Mouse (Mus musculus): ENCODE measurements around the gene Rmi2.

Rmi2 gene

DNA sequence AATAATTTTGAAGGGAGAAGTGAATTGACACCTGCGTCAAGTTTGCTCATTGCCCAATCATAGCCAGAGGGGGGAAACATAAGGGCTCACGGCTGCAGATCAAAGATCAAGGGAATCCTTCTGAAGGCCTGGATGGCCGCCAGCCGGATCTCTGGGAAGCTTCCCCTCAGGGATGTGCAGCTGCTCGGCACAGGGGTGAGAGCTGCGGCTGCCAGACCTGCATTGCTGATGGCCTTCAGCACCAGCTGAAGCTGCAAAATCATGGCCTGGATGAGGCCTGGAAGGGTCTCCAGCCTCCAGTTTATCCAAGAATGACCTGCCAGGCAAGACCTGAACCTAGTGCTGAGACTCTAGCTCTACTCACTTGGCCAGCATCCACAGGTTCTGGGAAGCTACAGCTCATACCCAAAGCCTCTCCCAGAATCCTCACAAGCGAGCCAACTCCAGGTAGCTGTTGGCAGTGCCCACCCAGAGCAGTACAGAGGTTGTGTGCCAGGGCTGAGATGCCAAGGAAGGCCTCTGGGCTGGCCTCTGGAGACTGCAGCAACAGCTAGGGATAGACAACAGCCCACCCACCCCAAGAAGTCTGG lies 90.8 kb downstream of the Rmi2 start:
- DNase-seq (ENCODE audit: low spot score): no peak

DNA sequence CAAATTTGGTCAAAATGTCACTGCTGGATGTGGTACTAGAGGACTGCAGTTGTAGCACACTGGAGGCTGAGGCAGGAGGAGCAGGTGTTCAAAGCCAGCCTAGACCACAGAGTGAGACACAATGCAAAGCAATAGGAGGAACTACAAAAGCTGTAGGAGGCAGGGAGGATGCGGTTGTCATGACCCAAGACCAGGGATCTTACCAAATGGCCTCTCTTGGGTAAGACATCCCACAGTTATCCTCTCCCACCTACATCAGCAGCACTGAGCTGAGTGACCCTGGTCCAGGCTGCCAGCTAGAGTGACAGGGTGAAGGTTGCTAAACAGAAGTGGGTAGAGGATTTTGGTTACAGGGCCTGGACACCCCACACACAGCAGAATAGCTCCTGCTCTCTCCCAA lies 92.2 kb downstream of the Rmi2 start:
- no peak for DNase-seq (ENCODE audit: low spot score)

DNA sequence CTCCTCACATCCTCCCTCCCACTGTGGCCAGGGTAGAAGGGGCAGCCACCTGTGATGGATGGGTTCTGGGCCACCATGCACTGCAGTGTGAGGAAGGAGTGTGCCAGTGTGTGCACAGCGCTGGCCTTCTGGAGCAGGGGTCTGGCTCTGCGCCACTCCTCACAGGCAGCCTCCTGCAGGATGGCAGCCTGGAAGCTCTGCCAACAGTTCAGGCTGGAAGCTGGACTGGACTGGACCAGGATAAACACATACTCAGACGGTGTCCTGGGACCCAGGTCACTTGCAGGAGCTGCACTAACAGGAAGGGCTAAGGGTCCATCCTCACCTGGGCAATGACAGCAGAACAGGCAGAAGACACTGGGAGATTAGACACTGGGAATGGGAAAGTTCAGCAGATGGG lies 98.5 kb downstream of the Rmi2 start:
- no peak for DNase-seq (ENCODE audit: low spot score)

GRCm38 (mm10) chr16:10934047-10934446 lies 99.2 kb downstream of the Rmi2 start:
- no peak for DNase-seq (ENCODE audit: low spot score)

DNA sequence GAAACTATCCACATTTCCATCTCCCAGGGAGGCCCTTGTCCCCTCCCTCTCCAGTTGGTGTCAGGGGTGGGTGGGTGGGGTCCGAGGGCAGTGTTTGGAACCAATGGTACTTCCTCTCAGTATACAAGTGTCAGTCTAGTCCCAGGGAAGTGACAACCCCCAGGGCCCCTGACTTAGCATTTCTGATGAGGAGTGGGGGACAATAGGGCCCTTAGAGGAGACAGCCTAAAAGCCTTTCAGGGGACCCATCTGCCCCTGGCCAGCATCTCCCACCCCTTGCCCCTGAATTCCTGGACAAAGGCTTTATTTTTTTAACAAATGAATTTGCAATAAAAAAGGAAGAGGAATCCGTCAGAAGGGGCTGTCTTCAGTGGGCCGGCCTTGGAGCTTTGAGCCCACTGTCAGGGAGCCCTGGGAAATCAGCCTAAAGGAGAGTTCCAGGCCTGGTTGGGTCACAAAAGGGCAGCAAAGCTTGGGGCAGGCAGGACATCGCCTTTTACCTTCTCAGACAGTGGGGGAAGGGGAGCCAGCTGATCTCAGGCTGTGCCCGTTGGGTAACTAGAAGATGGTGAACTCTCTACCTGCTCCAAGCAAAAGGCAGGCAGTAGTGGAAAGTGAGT lies 102.0 kb downstream of the Rmi2 start:
- DNase-seq (ENCODE audit: low spot score): no peak

DNA sequence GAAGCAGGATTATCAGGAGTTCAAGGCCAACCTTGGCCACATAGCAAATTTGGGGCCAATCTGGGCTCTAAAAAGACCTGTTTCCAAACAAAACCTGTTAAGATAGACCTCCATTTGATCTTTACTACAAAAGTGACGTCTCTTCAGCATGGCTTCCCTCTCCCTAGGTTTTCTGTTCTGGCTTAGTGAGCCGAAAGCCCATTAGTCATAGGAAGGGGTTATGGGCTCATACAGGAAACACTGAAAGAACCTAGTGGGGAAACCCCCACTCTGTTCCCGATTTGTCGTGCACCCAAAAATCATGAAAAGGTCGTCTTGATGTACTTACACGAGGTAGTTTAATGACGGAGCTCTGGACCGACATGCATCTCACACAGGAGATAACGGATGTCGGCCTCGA lies 102.6 kb downstream of the Rmi2 start:
- DNase-seq (ENCODE audit: low spot score): no peak

DNA sequence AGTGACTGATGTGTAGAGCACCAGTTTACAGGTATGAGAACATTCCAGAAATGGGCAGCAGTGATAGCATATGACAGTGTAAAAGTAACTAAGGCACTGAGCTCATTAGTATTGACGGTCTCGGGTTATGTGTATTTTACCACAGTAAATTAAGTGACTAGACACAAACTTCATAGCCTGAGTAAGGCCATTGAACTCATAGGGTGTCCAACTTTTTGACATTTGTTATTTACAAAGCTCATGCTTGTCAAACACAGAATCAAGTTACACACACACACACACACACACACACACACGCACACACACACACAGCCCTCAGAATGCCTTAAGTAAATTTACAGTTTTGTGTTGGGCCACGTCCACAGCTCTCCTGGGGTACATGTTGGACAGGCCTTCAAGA lies 105.1 kb downstream of the Rmi2 start:
- DNase-seq (ENCODE audit: low spot score): no peak

GRCm38 (mm10) chr16:10940661-10941060 lies 105.8 kb downstream of the Rmi2 start:
- DNase-seq (ENCODE audit: low spot score): peak; percentile 14

All from c-Kit-positive CD71-positive TER-119-positive erythroid progenitor cells, embryonic 14.5 days (primary cell).